Mouse (Mus musculus) cortical plate, adult 2 months (tissue): ENCODE data around the gene Chn2.

Experiments used
- CTCF ChIP-seq: fragments of 200-500 bp; IDR thresholded peaks from 2 replicates; pipeline ENCODE4 v1.5.1; 2011; ENCODE audit warnings: mild to moderate bottlenecking, control low read depth, low read length; ENCODE audit not compliant: insufficient read depth; ENCODE audit errors: extremely low read depth
- POLR2A ChIP-seq: fragments of 200-500 bp; IDR thresholded peaks from 2 replicates; pipeline ENCODE4 v1.6.1; 2011; ENCODE audit warnings: mild to moderate bottlenecking, low read length, control low read depth; ENCODE audit not compliant: insufficient read depth; ENCODE audit errors: extremely low read depth

- TF ChIP-seq POLR2A = no peak
- no peak for TF ChIP-seq CTCF
Measured at GRCm38 (mm10) chr6:54325246-54325885, 286.0 kb downstream of the Chn2 start, which contains the start of gene Prr15.
